Mouse (Mus musculus): ENCODE data around the gene Ttc33.

Ttc33 gene

DNA sequence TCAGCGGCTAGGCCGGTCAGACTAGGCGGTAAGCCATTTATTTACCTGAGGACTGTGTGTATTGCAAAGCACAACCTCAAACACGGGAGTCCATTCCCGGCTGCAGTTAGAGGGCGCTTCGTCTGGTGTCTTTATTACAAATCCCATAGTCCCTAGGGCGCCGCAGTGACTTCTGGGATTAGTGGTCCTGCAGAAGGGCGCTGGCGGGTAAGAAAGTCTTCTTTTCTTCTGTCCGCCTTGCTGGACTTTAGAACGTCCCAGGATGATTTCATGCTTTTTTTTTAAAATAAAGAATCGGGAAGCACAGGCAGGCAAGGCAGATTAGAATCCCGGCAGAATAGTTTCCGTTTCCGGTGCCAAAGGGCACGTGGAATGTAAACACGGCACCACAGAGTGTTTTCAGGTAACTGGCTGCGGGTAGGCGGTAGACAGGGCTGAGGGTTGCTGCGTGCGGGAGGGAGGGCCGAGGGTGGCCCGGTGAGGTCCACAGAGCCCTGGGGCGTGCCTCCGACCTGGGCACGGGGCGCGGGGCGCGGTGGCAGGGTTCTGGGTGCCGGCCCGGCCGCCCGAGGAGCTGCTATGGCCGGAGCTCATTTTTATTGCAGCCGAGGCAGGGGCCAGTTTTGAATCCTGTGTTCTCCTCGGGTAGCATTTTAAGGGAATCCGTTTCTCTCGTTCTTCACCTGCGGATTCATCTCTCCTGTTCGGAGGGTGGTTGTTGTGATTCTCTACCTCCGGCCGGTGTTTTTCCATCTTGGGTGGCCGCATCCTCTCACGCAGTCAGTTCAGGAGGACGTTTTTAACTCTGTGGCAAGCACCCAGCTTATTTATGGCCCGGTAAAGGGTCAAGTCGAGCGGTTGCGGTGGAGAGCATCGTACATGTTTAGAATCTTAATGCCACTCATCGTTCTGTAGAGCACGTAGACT, at the start of gene Ttc33:
Gene Ttc33, plus strand, starts transcription at position 160 of the 927 bp plus-strand sequence.
- peak; percentile 73 for DNase-seq

DNA sequence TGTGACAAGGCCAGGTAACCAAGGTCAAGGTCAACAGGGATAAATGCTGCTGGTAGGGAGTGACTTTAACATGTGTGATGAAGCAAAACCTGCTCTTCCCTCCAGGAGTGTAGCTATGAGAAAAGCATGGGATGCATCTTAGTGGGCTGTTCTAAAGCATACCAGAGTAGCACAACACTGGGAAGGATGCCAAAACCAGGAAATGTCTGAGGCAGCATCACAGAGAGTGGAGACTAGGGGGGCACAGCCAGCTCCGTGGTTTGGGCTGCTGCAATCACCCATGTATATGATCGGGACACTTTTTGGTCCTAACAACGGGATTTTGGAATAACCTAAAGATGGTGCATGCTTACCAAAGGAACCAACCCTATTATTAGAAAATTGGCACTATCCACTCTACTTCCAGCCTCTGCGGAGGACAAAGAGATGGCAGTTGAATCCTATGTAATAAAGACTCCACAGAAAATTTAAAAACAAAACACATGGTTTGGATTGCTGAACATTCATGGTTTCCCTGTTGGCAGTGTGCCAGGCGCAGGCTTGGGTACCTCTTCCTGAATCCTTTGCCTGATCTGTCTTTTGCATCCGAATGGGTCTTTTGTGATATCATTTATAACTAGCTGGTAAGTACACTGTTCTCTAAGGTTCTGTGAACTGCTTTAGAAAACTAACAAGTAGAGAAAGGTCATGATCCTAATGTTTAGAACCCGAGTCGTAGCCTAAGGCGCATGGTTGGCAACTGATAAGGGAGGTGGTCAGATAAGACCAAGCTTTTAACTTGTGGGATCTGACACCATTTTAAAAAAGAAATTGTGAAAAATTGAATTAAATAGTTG, 47.1 kb upstream of the Ttc33 start:
- peak; percentile 35 for DNase-seq

DNA sequence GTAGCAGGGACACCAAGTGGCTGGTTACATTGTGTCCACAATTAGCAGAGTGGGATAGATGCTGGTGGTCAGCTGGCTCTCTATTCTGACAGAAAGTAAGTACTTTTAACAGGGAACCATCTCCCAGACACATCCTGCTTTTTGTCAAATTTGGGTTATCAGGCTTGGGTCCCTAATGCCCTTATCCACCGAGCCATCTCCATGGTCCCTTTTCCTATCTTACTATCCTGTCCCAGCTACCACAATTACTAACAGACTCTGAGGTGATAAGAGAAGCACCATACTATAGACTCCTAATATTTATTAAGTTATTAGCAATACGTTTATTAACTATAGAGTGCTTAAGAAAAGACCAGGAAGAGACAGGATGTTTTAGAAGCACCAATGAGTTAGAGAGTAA, 46.0 kb upstream of the Ttc33 start:
- DNase-seq = no peak

DNA sequence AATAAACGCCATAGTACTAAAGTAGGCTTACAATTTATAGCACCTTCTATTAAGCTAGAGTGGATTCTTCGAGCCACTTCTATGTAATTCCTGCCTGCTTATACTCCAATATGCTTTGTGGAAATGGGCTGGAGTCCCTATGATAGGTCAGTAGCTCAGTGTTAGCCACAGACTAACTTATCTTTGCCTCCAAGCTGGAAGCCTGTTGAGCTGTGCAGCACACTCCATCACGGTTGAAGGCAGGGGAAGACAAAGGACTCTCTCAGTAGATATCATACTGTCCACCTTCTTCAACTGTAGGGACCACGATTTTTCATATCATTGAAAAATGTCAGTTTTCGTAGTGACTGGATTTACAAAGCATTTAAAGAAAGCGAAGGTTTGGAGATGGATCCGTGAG, 45.5 kb upstream of the Ttc33 start:
- no peak for DNase-seq

DNA sequence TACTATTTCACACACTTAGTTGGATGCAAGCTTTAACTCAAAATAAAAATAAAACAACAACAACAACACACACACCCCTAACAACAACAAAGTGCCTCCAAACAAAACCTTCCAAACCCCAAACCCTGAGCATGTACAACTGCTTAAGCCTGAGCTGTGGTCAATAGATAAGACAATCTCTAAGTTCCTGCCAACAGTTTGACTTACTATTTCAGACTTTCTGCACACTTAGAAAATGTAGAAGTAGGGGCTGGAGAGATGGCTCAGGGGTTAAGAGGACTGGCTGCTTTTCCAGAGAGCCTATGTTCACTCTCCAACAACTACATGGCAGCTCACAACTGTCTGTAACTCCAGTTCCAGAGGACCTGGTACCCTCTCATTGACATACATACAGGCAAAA, 45.0 kb upstream of the Ttc33 start:
- no peak for DNase-seq

DNA sequence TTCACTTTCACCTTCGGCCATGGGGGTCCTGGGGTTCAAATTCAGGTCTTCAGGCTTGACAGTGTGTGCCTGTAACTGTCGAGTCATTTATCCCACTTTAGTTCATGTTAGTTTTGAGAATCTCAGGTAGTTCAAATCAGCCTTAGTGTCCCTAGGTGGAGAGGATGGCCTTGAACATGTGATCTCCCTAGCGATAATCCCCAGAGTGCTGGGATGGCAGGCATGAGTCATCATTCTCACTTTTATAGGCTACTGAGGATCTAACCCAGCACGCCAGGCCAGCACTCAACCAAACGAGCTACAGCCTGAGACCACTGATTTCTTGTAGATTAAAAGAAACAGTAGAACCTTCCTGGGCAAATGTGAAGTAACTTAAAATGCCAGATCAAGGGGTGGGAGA, 43.3 kb upstream of the Ttc33 start:
- no peak for DNase-seq

DNA sequence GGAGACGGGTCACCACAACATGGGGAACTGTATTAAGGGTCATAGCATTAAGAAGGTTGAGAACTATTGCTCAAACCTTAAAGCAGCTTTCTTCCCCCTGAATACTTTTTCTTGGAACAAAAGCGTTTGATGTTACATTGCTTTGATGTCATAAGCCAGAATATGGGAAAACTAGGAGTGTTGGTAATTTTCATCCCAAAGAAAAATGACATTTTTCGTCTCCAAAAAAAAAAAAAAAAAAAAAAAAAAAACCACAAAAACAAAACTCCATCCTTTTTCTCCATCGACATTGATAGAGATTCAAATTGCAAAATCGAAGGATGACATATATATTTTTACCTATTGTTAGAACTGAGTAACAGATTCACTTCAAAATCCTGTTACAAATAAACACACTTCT, 42.6 kb upstream of the Ttc33 start:
- DNase-seq = no peak

DNA sequence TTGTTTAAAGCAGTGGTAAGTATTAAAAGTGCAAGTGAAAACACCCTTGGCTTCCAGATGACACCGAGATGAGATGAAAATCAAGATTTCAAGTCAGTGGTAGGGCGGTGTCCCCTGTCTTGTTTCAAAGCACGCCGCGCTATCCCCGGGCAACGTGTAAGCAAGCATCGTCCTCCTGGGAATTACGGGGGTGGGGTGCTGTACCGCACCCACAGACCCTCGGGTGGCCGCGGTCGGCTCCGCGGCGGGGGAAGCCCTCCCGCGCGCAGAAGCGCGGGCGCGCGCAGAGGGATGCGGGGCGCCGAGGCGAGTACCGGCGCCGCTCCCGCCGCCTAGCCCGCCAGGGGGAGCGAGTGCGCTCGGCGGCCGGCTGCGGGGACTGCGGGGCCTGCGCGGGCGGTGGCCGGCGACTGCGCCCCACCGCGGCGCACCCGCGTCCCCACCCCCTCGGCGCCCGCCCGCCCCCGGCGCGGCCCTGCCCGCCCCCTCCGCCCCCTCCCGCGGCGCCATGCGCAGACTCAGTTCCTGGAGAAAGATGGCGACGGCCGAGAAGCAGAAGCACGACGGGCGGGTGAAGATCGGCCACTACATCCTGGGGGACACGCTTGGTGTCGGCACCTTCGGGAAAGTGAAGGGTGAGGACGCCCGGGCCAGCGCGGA, 41.8 kb upstream of the Ttc33 start, which contains the start of gene Prkaa1:
Gene Prkaa1, plus strand, starts transcription at position 501 of the 660 bp plus-strand sequence.
- DNase-seq = peak; percentile 82

DNA sequence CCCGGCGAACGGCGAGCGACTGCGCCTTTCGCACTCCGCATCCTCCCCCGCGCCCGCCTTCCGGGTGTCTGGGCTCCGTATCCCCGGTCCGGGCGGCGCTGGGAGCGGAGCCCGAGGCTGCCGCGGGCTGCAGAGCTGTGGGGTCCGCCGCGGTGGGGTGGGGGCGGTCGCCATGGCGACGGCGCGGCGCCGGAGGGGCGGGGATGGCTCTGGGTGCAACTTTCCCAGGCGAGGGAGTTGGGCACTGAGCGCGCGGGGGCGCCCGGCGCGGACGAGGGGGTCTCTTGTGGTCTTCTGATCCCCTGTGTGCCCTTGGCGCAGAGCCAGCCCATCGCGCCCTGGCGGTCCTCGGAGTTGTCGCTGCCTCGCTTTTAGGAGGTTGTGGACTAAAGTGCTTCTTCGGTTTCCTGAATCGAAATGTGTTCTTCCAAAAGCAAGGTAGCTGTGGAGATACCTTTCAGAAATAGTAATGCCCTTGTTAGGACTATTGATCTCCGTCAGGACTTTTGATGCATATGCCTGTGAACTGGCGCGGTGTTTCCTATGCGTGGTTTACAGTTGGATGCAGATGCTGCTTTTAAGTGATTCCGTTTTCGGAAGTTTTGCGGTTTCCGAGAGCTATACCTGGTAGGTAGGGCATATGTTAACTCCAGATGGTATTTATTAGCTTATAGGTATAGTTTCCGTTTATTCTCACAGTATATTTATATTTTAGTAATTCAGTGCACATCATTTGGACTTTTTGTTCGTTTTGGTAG, 41.1 kb upstream of the Ttc33 start:
- peak; percentile 81 for DNase-seq

DNA sequence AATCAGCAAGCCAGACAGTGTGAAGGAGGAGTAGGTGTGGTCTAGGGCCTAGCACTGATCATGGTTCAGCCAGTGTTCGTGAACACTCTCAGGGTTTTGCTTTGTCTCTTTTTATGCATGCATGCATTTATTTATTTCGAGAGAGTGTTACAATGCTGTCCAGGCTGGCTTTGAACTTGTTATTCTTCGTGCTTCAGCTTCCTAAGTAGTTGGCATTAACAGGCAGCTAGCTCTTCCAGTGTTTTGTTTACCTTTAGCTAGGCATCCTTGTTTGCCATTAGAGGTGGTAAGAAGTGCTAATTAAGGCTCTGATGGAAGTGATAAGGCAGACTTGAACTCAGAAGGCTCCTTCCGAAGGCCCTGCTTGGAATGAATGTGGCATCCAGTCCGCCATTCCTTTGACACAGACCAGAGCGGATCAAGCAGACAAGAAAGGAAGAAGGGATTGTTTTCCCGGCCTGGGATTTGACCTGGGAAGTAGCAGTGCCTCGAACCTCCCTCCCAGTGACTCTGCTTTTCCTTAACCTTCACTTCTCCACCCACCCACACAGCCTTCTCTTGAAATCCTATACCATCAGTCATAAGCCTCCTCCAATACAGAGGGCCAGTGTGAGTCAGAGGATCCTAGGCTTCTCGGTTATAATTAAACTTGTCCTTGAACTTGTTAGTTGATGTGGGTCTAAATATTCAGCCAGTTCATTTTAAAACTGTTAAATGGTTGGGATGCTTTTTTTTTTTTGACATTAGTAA, 40.0 kb upstream of the Ttc33 start:
- DNase-seq = no peak

DNA sequence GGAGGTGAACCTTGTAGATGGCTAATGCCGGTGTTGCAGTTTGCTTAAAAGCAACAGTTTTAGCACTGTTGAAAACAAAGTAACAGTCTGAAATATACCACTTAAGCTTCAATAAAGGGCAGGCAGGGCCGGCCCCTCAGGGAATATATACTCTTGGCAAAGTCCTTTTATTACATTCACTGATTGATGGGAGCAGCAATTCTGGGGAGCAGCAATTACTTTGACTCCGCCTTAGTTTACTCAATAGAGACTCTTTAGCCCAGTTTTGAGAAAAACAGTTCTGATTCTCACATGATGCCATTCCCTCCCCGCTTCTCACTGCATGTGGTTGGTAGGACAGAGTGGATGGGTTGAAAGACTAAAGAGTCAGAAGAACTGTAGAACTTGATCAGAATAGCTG, 36.1 kb upstream of the Ttc33 start:
- DNase-seq = no peak

DNA sequence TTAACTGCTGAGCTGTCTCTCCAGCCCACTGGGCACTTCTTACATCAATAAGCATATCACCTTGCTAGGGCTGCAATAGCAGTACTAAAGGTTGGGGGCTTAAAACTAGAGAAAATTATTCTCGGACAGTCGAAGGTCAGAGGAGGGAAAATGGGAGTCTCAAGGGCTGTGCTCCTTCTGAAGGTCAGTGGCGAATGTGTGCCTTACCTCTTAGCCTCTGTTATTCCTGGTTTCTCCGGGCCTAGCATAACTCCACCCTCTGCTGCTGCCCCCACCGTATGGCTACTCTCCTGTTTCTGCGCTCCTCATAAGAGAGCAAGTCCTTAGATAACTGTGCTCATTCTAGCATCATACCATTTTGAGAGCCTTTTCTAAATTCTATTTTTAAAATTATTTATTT, 33.2 kb upstream of the Ttc33 start:
- DNase-seq = no peak

DNA sequence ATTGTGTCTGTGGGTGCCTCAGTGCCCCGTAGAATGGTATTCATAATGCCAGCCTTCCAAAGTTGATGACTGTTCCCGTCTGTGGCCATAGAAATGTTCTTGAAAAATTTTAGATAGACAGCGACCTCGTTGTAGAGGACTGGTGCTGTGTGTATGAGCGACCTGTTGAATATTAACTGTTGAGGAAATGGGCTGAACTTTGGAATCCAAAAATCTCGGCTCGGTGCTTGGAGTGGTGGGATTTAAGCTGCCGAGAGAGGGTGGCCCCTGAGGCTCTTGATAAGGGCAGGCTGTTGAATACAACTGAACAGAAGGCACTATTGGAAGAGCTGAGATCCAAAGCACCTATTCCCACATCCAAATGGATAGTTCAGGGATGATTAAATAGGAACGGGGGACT, 30.7 kb upstream of the Ttc33 start:
- DNase-seq = no peak

DNA sequence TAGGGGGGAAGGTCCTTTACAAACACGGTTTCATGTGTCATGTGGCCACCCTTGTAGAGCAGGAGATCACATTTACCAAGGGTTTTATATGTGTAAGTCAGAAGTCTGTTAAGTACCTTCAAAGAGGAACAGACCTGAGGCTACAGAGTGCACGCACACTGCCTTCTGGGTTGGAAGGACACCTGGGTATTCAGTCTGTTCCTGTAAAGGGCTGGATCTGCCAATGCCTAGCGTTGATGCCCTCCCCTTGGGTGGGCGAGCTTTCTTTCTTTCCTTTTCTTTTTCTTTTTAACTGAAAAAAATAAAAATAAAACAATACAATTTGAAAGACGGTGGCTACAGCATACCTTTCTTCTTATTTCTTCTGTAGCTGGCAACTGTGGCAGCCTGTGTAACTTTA, 30.2 kb upstream of the Ttc33 start:
- DNase-seq = no peak

DNA sequence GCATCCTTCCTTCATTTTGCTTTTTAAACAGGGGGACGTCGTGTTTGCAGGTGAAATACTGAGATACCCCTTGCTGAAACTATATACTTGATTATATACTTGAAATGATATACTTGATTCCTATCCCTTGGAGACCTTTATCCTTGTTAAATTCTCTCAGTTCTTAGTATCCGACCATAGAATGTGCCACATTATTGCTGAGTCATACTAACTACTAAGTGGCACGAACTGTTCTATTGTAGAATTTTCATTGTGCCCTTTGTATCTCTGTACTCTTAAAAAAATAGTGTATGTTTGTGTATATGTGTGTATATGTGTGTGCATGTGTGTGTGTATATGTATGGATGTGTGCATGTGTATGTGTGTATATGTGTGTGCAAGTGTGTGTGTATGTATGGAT, 29.0 kb upstream of the Ttc33 start:
- no peak for DNase-seq

DNA sequence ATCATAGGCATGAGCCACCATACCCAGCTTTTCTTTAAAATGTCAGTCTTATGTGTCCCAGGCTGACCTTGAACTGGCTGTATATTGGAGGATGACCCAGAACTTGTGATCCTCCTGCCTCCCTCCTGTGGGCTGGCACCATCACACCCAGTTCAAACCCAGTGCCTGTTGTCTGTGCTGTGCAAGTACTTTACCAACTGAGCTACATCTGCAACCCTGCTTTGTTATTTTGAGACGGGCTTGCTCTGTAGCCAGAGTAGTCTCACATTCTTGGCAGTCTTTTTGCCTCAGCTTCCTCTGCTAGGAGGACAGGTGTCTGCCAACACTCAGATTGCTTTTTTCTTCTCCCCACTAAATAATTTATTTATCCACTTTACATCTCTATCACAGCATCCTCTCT, 27.9 kb upstream of the Ttc33 start:
- no peak for DNase-seq

DNA sequence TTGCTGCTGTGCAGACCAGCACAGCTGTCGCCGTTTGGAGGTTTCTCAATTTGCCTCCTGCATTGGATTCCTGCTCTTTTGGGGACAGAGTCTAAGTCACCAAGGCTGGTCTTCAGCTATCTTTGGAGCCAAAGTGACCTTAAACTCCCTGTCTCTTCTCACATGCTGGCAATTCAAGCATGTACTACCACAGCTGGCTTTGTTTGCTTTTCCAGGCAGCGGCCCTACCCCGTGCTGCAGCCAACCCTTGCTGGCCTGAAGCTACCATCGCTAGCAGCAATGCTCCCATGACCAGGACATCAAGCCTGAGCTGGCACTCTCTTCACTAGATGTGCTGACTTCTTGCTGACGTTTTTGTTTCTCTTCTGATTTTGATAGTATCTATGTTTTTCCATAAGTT, 26.5 kb upstream of the Ttc33 start:
- no peak for DNase-seq

DNA sequence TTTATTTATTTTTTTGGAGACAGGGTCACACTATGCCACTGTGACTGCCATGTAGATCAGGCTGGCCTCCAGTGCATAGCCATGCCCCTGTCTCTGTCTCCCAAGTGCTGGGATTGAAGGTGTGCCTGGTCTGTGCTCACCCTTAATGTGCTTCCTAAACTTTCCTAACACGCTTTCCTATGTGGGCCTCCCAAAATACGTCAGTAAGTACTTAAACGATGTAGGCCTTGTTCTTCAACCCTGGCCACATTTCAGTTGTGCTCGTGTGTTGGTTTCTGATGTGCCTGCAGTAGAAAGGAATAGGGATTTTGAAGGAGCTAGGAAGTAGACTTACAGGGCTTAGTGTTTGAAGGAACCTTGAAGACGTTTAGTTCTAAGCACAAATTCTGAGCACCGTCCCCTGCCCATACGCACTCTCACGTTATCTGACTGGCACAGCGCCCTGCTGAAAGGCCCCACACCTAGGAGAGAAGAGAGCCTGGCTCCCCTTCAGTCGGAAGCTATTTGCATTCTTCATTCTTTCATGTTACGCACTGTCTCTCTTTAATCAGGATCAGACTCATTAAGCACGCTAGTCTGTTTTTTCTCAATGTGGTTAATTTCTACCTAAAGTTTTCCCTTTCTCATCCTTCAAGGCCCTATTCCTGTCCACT, 20.1 kb upstream of the Ttc33 start:
- no peak for DNase-seq

DNA sequence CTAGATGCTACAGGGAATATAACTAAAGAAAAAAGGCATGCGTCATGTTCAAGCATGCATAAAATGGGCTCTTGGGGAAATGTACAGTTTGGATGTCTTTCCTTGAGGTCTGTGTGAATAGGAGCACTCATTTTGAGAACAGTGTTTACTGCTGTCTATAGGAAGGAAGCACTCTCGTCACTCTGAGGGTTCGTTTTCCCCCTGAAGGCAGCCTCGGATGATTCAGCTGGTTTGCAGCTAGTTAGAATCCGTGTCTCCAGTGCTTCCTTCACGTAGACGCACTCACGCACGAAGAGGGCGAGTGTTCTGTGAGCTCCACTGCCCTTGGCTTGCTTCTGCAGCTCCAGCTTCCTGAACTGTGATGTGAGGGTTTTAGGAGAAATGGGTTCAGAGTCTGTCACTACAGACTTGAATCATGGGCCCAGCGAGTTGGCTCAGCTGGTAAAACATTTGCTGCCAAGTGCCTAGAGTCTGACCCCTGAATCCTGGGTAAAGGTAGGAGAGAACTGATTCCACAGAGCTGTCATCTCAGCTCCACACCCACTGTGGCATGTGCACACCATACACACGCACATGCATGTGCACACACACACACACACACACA, 12.0 kb upstream of the Ttc33 start:
- no peak for DNase-seq

DNA sequence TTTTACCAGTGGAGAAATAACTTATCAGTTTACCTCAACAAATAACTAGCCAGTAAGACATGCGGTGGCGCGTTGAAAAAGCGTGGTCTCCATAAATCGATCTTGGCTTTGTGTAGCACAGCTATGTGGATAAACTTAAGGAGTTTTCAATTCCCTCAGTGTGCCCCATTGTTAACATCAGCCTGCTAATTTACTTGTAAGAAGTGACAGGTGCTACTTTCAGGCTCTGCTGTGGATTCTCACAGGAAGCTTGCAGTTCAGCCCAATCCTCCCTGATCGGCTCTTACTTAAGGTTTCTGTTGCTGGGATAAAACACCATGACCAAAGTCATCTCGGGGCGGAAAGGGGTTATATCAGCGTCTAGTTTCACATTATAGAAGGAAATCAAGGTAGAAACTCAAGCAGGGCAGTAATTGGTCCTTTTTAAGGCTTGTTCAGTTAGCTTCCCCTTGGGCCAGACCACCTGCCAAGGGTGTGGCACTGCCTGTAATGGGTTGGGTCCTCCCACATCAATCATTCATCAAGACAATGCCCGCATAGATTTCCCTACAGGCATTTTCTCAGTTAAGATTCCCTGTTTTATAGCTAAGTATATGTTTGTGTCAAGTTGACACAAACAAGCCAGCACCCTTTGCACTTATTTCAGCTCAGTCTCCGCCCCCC, 526 bp upstream of the Ttc33 start:
- DNase-seq = no peak
